Mouse (Mus musculus): ENCODE data around the gene Ino80.

GRCm38 (mm10) chr2:119516811-119517210 lies 39.3 kb upstream of the Ino80 start:
- TF ChIP-seq CTCF (IDR thresholded peaks at IDR 0.05) (no peak), EP300 (IDR thresholded peaks at IDR 0.05; ENCODE audit: insufficient read depth, low read depth, low read length) (no peak)
